Mouse (Mus musculus) T-helper 1 cell (primary cell): ENCODE results near the gene Clip2.
"Not testable (repeated sequence)": the region's sequence is repeated elsewhere in the genome, so short reads cannot be mapped to it uniquely, and the experiment has no call there.

Source experiments
- in situ Hi-C: fragments of 300-600 bp; cut with MboI, MseI; formaldehyde crosslinking; loops from one replicate; pipeline ENCODE4 v1.15.1; 2025; ENCODE audit warnings: high pct_unique_total_duplicates

Clip2 gene

GRCm38 (mm10) chr5:134491206-134491605 lies 61.0 kb downstream of the Clip2 start:
- in situ Hi-C loops: loop anchor here (5.0 kb wide), 1 partner anchor 211 kb away; no protein-coding TSS in a partner anchor

DNA sequence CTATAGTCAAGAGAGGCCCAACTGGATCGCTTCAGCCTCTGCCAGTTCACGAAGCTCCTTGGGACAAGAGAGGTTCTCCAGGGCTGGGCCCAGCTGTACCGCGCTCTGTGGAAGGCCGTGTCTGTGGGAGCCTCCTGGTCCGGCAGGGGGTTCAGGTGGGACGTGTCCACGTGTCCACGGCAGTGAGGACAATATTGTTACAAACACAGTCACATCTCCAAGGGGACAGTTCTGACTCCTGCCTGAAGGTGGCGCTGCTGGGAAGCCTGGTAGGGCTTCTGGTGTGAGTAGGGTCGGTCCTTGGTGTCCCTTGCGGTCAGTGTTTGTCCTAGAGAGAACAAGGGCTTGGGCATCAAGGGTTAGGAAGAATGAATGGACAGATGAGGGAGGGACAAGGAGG lies 61.8 kb downstream of the Clip2 start:
- in situ Hi-C loops: loop anchor here (5.0 kb wide), 1 partner anchor 212 kb away; no protein-coding TSS in a partner anchor

DNA sequence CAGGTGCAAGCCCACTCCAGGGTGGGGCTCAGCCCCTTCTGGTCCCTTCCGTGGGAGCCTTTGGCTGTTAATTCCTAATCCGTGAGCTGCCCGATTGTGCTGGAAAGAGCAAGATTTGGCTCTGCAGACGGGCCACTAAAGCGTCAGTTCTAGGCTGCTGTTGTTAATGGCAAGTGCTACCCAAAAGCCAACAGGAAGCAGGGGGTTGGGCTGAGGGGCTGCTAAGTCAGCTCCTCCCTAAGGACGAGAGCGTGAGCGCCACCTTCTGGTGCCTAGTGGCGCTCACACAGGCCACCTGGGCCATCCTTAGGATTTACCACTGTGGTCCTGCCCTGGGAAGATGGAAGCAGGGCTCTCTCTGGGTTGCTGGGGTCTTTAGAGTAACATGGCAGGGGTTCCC lies 62.7 kb downstream of the Clip2 start:
- in situ Hi-C loops: no loop called here

DNA sequence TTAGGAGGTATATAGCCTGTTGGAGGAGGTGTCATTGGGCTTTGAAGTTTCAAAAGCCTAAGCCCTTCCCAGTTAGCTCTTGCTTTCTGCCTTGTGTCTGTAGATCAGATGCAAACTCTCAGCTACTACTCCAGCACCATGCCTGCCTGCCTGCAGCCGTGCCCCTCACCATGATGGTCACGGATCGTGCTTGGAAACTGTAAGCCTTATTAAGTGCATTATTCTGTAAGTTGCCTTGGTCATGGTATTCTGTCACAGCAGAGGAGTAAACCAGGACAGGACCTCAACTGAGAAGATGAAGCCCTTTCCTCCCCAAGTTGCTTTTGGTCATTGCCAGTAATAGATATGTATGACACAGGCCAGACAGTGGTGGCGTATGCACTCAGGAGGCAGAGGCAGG lies 63.6 kb downstream of the Clip2 start:
- in situ Hi-C loops: no loop called here

- in situ Hi-C loops: no loop called here
Measured at GRCm38 (mm10) chr5:134488042-134488441, 64.2 kb downstream of the Clip2 start.

DNA sequence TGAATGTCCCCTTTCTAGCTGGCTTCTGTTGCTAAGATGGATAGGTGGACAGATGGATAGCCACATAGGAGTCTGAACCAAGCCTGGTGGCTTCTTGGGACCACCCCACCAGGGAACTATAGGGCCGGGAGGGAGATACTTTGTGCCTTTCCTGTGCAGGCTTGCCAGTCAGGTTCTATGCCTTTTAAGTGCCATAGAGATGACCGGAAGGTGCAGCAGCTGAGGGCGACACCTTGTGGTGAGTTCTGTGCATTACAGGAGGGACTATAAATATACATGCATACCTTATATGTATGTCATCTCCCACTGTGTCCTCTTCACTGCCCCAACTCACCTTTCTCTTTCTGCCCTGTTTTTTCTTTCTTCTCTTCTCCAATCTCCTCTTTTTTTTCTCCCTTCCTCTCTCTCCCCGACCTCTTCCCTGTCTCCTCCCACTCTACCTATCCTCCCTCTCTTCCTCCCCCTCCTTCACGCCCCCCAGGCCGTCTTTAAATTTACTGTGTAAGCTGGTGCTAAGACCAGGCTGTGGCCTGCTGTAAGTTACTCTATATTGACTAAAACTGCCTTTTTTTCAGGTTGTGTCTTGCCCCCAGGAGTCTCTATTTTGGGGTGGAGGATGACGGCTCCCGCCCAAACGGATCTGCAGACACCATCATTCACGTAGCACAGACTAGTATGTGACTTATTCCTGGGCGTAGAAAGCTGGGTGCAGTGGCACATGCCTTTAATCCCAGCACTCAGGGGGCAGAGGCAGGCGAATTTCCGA lies 66.2 kb downstream of the Clip2 start:
- in situ Hi-C loops: no loop called here

GRCm38 (mm10) chr5:134485183-134485730 lies 67.0 kb downstream of the Clip2 start:
- in situ Hi-C loops: no loop called here

- in situ Hi-C loops: loop anchor here (5.0 kb wide), 2 partner anchors 101 to 291 kb away; no protein-coding TSS in a partner anchor
Measured at GRCm38 (mm10) chr5:134483291-134483690, 68.9 kb downstream of the Clip2 start.

DNA sequence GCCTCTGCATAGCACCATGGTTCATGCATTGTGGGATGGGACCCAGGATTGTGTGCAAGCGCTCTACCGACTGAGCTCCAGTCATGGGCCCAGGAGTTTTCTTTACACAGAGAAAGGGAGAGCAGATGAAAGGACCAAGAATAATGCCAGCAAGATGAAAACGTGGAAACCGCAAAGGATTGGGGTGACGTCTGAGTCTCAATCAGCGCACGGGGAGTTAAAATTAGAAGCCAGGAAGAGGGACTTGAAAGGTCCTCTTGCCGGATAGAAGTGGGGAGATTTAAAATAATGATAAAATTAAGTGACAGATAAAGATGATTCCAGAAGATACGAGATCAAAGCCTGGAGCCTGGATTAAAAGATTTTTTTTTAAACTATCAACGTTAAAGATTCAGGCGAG lies 69.9 kb downstream of the Clip2 start:
- in situ Hi-C loops: loop anchor here (5.0 kb wide), 2 partner anchors 100 to 290 kb away; no protein-coding TSS in a partner anchor

- in situ Hi-C loops: not testable (repeated sequence)
Measured at GRCm38 (mm10) chr5:134478886-134479285, 73.3 kb downstream of the Clip2 start.

GRCm38 (mm10) chr5:134475686-134476085 lies 76.5 kb downstream of the Clip2 start:
- in situ Hi-C loops: not testable (repeated sequence)

DNA sequence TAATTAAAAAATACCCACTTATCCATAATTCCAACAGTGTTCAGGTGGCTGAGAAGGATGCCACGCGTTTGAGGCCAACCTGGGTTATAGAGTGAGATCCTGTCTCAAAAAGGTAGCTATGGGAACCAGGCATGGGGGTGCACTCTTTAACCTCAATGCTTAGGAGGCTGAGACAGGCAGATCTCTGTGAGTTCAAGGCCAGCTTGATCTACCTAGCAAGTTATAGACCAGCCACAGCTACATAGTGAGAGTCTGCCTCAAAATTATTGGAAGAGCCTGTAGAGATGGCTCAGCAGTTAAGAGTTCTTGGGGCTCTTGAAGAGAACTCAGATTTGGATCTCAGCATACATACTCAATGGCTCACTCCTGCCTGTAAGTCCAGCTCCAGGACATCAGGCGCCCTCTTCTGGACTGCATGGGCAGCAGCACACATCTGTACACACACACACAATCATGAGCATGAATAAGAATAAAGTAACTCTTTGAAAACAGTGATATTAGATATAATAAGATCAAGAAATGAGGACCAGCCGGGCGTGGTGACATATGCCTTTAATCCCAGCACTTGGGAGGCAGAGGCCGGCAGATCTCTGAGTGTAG lies 77.1 kb downstream of the Clip2 start:
- in situ Hi-C loops: no loop called here

DNA sequence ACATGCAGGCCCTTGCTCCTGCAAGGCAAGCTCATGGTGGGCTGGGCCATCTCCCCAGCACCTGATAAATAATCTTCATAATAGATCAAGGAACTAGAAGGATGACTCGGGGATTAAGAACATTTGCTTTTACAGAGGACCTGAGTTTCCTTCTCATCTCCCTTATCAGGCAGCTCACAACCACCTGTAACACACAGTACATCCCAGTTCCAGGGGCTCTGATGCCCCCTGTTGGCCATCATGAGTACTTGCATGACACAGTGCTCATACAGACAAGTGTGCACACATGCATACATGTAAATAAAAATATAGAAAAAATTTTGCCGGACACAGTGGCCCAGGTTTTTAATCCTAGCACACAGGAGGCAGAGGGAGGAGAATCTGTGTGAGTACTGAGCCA lies 78.3 kb downstream of the Clip2 start:
- in situ Hi-C loops: no loop called here

DNA sequence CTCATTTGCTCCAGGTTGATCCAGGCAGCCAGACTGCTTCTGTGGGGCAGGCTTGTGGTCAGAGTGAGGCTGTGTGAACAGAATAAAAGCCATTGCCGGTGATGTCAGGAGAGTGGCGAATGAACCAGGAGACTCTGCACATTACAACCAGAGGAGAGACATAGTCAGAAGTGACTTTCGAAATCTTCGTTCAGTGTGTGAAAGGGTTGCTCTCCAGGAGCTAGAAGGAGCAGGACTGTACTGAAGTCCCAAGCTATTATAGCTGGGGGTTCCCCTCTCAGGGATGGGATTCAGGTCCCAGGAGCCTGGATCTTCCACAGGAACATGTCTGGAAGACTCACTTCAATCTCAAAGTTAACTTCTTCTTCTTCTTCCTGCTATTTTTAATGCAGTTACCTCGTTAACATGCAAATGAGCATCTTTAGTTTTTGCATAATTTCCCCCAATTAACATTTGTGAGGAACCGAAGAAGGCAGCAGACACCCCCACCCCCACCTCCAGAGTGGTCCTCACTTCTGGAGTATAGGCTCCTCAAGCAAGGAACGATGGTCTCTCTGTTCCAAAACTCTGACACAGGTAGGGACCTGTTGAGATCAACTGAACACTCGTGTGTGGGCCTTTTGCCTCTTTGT lies 81.6 kb downstream of the Clip2 start:
- in situ Hi-C loops: no loop called here

DNA sequence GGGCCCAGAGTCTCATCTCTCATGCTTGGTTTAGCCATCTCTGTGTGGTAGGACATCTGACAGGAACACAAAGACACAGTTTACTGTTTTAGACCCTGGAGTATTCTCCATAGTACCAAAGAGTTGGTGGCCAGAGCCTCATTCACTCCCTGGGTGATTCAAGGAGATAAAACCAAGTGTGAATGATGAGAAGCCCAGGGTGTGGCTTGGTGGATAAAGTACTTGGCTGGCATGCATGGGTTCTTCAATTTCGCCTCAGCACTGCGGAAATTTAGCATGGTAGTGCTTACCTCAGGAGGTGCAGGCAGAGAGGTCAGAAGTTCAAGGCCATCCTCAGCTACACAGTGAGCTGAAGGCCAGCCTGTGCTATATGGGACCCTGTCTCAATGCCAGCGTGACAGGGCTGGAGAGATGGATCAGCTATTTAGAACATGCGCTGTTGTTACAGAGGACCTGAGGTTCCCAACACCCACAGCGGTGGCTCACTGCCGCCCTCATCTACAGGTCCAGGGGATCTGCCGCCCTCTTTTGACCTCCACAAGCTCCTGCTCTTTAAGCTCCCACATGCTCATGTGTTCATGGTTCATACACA lies 82.6 kb downstream of the Clip2 start:
- in situ Hi-C loops: no loop called here

DNA sequence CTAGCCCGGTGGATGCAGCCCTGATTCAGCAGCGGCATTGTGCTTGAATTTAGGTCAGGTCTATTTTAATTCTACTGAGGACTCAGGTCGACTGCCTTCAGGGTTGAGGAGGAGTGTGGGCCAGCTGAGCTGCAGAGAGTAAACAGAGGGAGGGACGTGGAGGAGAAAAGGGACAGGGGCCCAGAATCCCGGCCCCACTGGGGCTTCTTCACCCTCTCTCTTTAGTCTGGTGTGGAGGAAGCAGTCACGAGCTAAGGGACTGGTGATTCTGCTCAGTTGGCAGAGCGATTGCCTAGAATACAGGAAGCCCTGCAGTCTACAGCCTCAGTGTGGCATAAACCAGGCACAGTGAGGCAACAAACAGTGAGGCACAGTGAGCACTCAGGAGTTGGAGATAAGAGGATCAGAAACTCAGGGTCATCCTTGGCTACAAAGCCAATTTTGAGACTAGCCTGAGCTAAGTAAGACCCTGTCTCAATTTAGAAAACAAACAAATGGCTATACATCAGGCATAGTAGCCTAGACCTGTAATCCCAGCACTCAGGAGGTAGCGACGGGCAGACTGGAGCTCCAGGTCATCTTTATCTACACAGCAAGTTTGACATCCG lies 84.0 kb downstream of the Clip2 start:
- in situ Hi-C loops: no loop called here

DNA sequence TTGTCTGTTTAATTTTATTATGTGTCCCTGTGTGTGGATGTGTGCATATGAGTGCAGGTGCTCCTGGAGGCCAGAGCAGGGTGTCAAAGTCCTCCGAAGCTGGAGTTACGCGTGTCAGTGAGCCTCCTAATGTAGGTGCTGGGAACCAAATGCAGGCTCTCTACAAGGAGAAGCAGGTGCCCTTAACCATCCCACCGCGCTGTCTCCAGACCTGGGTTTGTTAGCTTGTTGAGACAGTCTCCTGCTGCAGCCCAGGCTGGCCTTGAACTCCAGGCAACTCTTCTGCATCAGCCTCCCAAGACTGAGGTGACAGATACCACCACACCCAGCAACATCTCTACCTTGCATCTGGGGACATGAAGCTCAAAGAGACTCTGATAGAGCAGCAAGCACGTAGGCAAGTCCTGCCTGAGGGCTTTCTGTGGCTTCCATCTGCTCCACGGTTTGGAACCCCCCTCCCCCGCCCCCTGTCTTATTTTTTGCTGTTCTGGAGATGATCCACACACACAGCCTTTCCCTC lies 85.1 kb downstream of the Clip2 start:
- in situ Hi-C loops: no loop called here

GRCm38 (mm10) chr5:134466296-134467029 lies 85.8 kb downstream of the Clip2 start:
- in situ Hi-C loops: no loop called here

DNA sequence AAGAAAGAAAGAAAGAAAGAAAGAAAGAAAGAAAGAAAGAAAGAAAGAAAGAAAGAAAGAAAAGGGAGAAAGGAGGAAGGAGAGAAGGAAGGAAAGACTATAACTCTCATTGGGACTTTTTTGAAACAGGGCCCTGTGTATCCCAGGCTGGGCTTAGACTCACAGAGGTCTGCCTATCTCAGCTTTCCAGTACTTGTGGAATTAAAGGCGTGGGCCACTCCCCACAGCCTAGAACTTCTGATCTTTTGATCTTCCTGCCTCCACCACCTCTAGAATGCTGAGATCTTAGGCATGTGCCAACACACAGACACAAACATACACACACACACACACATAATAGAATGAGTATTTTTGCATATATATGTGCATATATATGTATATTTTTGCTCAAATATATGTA lies 87.0 kb downstream of the Clip2 start:
- in situ Hi-C loops: no loop called here

GRCm38 (mm10) chr5:134464225-134464624 lies 88.0 kb downstream of the Clip2 start:
- in situ Hi-C loops: no loop called here

DNA sequence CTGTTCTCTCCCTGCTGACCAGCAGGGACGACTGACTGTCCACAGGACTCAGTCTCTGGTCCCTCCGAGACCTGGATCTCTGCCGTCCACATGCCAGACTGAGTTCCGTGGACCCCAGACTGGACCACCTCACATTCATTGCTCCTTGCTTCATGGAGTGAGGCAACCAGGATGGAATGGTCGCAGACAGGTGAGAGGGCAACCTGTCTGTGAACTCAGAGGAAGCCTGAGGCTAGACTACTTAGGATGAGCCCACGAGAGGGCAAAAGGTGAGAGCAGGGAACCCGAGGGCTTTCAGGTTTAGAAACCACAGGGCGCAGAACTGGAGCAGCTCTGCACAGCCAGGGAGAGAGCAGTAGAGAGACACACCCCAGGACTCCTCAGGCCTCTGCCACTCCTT lies 89.5 kb downstream of the Clip2 start:
- in situ Hi-C loops: no loop called here
